Mouse (Mus musculus): Measurements from ENCODE around the gene Pgpep1l. TPM values are rescaled to one million over a fixed set of nuclear protein-coding genes. Genes with fewer than 3 reads are reported as not detected.

Gene Pgpep1l
- polyA plus RNA-seq, 1 experiment from 2014 or later = not detected

DNA sequence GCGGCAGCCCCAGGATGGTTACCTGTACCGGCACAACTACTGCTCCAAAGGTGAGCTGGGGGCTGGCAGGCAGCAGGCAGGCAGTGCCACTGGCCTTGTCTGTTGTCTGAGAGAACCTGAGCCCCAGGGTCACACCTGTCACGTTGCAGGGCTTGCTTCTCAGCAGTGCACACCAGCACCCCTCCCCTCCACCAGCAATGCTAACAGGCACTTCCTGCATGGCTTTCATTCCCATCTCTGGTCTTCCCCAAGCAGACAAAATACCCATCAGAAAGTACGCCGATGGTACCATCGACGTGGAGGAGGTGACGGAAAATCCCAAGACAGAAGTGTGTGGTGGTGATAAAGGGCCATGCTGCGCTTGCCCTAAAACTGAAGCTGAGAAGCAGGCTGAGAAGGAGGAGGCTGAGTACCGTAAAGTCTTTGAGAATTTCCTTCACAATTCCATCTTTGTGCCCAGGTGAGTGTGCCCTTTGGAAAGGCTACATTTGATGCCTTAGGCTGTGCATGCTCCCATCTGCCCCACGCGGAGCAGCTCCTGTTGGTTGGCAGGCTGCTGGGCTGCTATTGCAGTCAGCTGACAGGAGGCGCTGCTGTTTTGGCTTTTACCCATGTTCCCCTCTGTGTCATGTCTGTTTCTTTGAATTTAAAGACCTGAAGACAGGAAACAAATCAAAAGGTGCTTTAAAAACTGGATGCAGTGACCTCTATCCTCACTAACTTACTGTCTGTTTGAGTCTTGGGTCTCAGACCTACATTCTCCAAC is 74.2 kb downstream of the Pgpep1l start:
- H3K36me3 ChIP-seq = peaks cover 23% of the 10 kb centered on the region
- WGBS = 87% methylated on average over 13 of the region's 13 CpGs
- no peak for ATAC-seq

DNA sequence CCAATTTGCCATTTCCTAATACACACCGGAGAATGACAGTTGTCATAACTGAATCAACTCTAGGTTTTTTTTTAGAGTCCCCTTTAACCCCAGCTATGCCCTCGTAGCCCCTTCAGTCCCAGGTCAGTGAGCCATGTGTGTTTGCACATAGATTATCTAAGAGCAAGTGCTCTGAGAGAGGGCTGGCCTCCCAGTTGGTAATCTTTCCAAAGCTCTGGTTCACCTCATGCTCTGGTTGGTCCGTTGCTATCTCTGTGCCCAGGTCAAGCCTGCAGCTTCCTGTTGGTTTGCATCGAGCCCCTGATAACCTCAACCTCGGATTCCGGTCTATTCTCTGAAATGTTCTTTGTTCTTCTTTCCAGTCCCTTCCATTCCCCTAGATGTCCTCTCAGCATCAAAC is 74.8 kb downstream of the Pgpep1l start:
- Histone ChIP-seq H3K27me3 (replicated peaks) (no peaks in the 10 kb centered on the region), H3K36me3 (peaks cover 27% of the 10 kb centered on the region), H3K4me1 (replicated peaks) (no peaks in the 10 kb centered on the region), H3K4me3 (replicated peaks) (no peak overlapping the region), H3K9me3 (no peaks in the 10 kb centered on the region), H3K9ac (no peak overlapping the region), H3K27ac (no peak overlapping the region), H3K4me2 (replicated peaks) (no peak overlapping the region)
- WGBS = 63% methylated on average over 6 of the region's 6 CpGs
- ATAC-seq = no peak

More for the DNA sequence above, 74.2 kb downstream of the Pgpep1l start:
- H3K27ac ChIP-seq = no peak overlapping the region
- no peaks in the 10 kb centered on the region for H3K9me3 ChIP-seq
- no peaks in the 10 kb centered on the region for H3K4me1 ChIP-seq (replicated peaks)
- no peak overlapping the region for H3K9ac ChIP-seq
- no peak overlapping the region for H3K4me2 ChIP-seq (replicated peaks)
- H3K4me3 ChIP-seq (replicated peaks) = no peak overlapping the region
- no peaks in the 10 kb centered on the region for H3K27me3 ChIP-seq (replicated peaks)

Other genes starting within 250 kb of the Pgpep1l start
- 0.21 and 0.25 TPM in 2 replicates for gene Fam169b, start 9.6 kb upstream of the Pgpep1l start, polyA plus RNA-seq (2015; fragmentation: Nextera tagmentation; extraction: Ambion mirVana)